Mouse (Mus musculus) spleen, postnatal 10 days (tissue): ENCODE data around the gene Krtap19-3.

ENCODE experiments used
- DNase-seq, 2 experiments: peaks; one replicate each; pipeline ENCODE4 v3.0.0; 2021 to 2022; ENCODE audit warnings: low spot score in 2 of 2

Krtap19-3 gene

GRCm38 (mm10) chr16:88877938-88878337, at the start of gene Krtap19-3:
Krtap19-3 (minus strand) TSS chr16:88878038.
- no peak for DNase-seq

GRCm38 (mm10) chr16:88896357-88896756, 18.5 kb upstream of the Krtap19-3 start, which contains the start of gene Krtap19-5:
Krtap19-5 (minus strand) TSS chr16:88896457.
- no peak for DNase-seq

- no peak for DNase-seq
These were observed 9.0 kb upstream of the Krtap19-3 start for GRCm38 (mm10) chr16:88886870-88887269.

- DNase-seq, result no peak
These were observed 7.2 kb upstream of the Krtap19-3 start, which contains the start of gene Krtap19-4 for GRCm38 (mm10) chr16:88884989-88885388. Krtap19-4 (minus strand) TSS chr16:88885089.

- DNase-seq, result no peak
These were observed 3.7 kb downstream of the Krtap19-3 start, which contains the start of gene Krtap19-2 for GRCm38 (mm10) chr16:88874169-88874568. Krtap19-2 (minus strand) TSS chr16:88874269.

GRCm38 (mm10) chr16:88869311-88869710, 8.5 kb downstream of the Krtap19-3 start, which contains the start of gene Krtap19-1:
Krtap19-1 (minus strand) TSS chr16:88869411.
- DNase-seq, result no peak

- no peak for DNase-seq
These were observed 12.9 kb downstream of the Krtap19-3 start for GRCm38 (mm10) chr16:88864887-88865407.

GRCm38 (mm10) chr16:88851450-88851849, 26.4 kb downstream of the Krtap19-3 start:
- no peak for DNase-seq

GRCm38 (mm10) chr16:88848558-88848957, 29.3 kb downstream of the Krtap19-3 start:
- no peak for DNase-seq

- DNase-seq, result no peak
These were observed 30.5 kb downstream of the Krtap19-3 start for GRCm38 (mm10) chr16:88847363-88847762.
